Mouse (Mus musculus) hindbrain, embryonic 16.5 days (tissue): ENCODE measurements around the gene Gm5447. TPM values are rescaled to one million over a fixed set of nuclear protein-coding genes. Genes with fewer than 3 reads are reported as not detected.

Source experiments
- ATAC-seq: fragments of 200-750 bp; cut with Nextera tagmentation; 2 replicates; pipeline ENCODE4 v1.8.0; 2017; ENCODE audit warnings: moderate TSS enrichment, moderate library complexity
- H3K27ac ChIP-seq: fragments of 300-500 bp; sonication (generic); 2 replicates; pipeline ENCODE4 v1.5.1; 2014; ENCODE audit warnings: low read depth, mild to moderate bottlenecking, control low read depth, low read length, moderate library complexity
- H3K27me3 ChIP-seq: fragments of 300-500 bp; sonication (generic); replicated peaks from 2 replicates; pipeline ENCODE4 v1.6.1; 2014; ENCODE audit warnings: low read length; ENCODE audit not compliant: control insufficient read depth, insufficient read depth
- H3K36me3 ChIP-seq: fragments of 300-500 bp; sonication (generic); 2 replicates; pipeline ENCODE4 v1.6.1; 2014; ENCODE audit warnings: mild to moderate bottlenecking, low read length, moderate library complexity, mixed read lengths; ENCODE audit not compliant: control insufficient read depth, insufficient read depth
- H3K4me1 ChIP-seq: fragments of 300-500 bp; sonication (generic); 2 replicates; pipeline ENCODE4 v1.6.1; 2014; ENCODE audit warnings: low read depth, low read length; ENCODE audit not compliant: control insufficient read depth, insufficient read depth
- H3K4me2 ChIP-seq: fragments of 300-500 bp; sonication (generic); 2 replicates; pipeline ENCODE4 v1.6.1; 2014; ENCODE audit warnings: mild to moderate bottlenecking, low read length, control low read depth, moderate library complexity
- H3K4me3 ChIP-seq: fragments of 300-500 bp; sonication (generic); 2 replicates; pipeline ENCODE4 v1.5.1; 2014; ENCODE audit warnings: mild to moderate bottlenecking, low read length, control low read depth, moderate library complexity
- H3K9ac ChIP-seq: fragments of 300-500 bp; sonication (generic); 2 replicates; pipeline ENCODE4 v1.6.1; 2014; ENCODE audit warnings: low read depth, mild to moderate bottlenecking, control low read depth, low read length, moderate library complexity
- H3K9me3 ChIP-seq: fragments of 300-500 bp; sonication (generic); 2 replicates; pipeline ENCODE4 v1.6.1; 2014; ENCODE audit warnings: mild to moderate bottlenecking, low read length, moderate library complexity; ENCODE audit not compliant: control insufficient read depth
- WGBS: fragments of 180-500 bp; shearing (Covaris S2); extraction: QIAGEN DNeasy Blood & Tissue Kit; methylation state at CpG from one replicate; pipeline ENCODE4 v1.1.7; 2014; 5-methylcytosine and 5-hydroxymethylcytosine counted together
- polyA plus RNA-seq: library from polyadenylated mRNA; unstranded; fragments of >200 nt; fragmentation: Nextera tagmentation; extraction: Ambion mirVana; gene quantifications from 2 replicates; pipeline ENCODE4 v1.2.1, GENCODE M21; 2015

The Gm5447 gene
- polyA plus RNA-seq, 1 experiment from 2014 or later, result 0.09 TPM

- Histone ChIP-seq H3K27ac (no peak overlapping the region), H3K4me3 (no peak overlapping the region), H3K27me3 (no peaks in the 10 kb centered on the region), H3K9ac (no peak overlapping the region), H3K9me3 (no peaks in the 10 kb centered on the region), H3K4me2 (no peak overlapping the region), H3K4me1 (no peaks in the 10 kb centered on the region), H3K36me3 (no peaks in the 10 kb centered on the region)
- 73% methylated on average over 3 of the region's 3 CpGs for WGBS
- ATAC-seq, result no peak
Measured at GRCm38 (mm10) chr13:31023664-31024063, 49.7 kb downstream of the Gm5447 start.

Other genes with a start within 250 kb of the Gm5447 start
- gene Irf4, start 225.0 kb upstream of the Gm5447 start, polyA plus RNA-seq, result 0.06 and 0.20 TPM in 2 replicates
- gene Hus1b, start 26.4 kb upstream of the Gm5447 start, polyA plus RNA-seq, result not detected in 2 replicates
- 46.7 and 51.8 TPM in 2 replicates for gene Exoc2, start 111 bp upstream of the Gm5447 start, polyA plus RNA-seq